Mouse (Mus musculus): ENCODE results near the gene Il11ra1. TPM values are rescaled to one million over a fixed set of nuclear protein-coding genes. Genes with fewer than 3 reads are reported as not detected.

Gene Il11ra1
- polyA plus RNA-seq, 1 experiment = 2.2 TPM

Other genes with a start within 250 kb of the Il11ra1 start
- gene Kif24, start 235.1 kb upstream of the Il11ra1 start, polyA plus RNA-seq (2012; ENCODE audit: insufficient read depth, low replicate concordance) = 1.2 and 1.9 TPM in 2 replicates
- 3.0 and 13.7 TPM in 2 replicates for gene Nudt2, start 234.8 kb upstream of the Il11ra1 start, polyA plus RNA-seq (2012; ENCODE audit: insufficient read depth, low replicate concordance)
- gene AI464131, start 196.9 kb upstream of the Il11ra1 start, polyA plus RNA-seq (2012; ENCODE audit: insufficient read depth, low replicate concordance) = 0.07 TPM in 1 of 2 replicates, not detected in the other
- 0.29 TPM in 1 of 2 replicates, not detected in the other for gene 1110017D15Rik, start 182.7 kb upstream of the Il11ra1 start, polyA plus RNA-seq (2012; ENCODE audit: insufficient read depth, low replicate concordance)
- 13.5 and 35.8 TPM in 2 replicates for gene Fam219a, start 130.5 kb upstream of the Il11ra1 start, polyA plus RNA-seq (2012; ENCODE audit: insufficient read depth, low replicate concordance)
- gene Dnaic1, start 130.2 kb upstream of the Il11ra1 start, polyA plus RNA-seq (2012; ENCODE audit: insufficient read depth, low replicate concordance) = not detected in 2 replicates
- 0.39 TPM in 1 of 2 replicates, not detected in the other for gene Enho, start 59.7 kb upstream of the Il11ra1 start, polyA plus RNA-seq (2012; ENCODE audit: insufficient read depth, low replicate concordance)
- 3.6 and 10.6 TPM in 2 replicates for gene Cntfr, start 2.9 kb upstream of the Il11ra1 start, polyA plus RNA-seq (2012; ENCODE audit: insufficient read depth, low replicate concordance)
- gene Rpp25l, start 13.5 kb downstream of the Il11ra1 start, polyA plus RNA-seq (2012; ENCODE audit: insufficient read depth, low replicate concordance) = 51.7 and 76.8 TPM in 2 replicates
- 22.2 and 369 TPM in 2 replicates for gene Dctn3, start 23.2 kb downstream of the Il11ra1 start, polyA plus RNA-seq (2012; ENCODE audit: insufficient read depth, low replicate concordance)
- gene Arid3c, start 31.2 kb downstream of the Il11ra1 start, polyA plus RNA-seq (2012; ENCODE audit: insufficient read depth, low replicate concordance) = not detected in 2 replicates
- 29.5 and 30.0 TPM in 2 replicates for gene Galt, start 55.2 kb downstream of the Il11ra1 start, polyA plus RNA-seq (2012; ENCODE audit: insufficient read depth, low replicate concordance)
- 26.0 and 34.9 TPM in 2 replicates for gene Sigmar1, start 56.2 kb downstream of the Il11ra1 start, polyA plus RNA-seq (2012; ENCODE audit: insufficient read depth, low replicate concordance)
- gene Ccl27a, start 74.3 kb downstream of the Il11ra1 start, polyA plus RNA-seq (2012; ENCODE audit: insufficient read depth, low replicate concordance) = 1.1 TPM in 1 of 2 replicates, not detected in the other
- not detected in 2 replicates for gene Gm21541, start 203.6 kb downstream of the Il11ra1 start, polyA plus RNA-seq (2012; ENCODE audit: insufficient read depth, low replicate concordance)
- 7.4 TPM in 1 of 2 replicates, not detected in the other for gene Gm20878, start 241.6 kb downstream of the Il11ra1 start, polyA plus RNA-seq (2012; ENCODE audit: insufficient read depth, low replicate concordance)